Mouse (Mus musculus) c-Kit-positive CD71-positive TER-119-negative erythroid progenitor cells, embryonic 14.5 days (primary cell): ENCODE data around the gene Zfp280d.
"Not testable (repeated sequence)": the region's sequence is repeated elsewhere in the genome, so short reads cannot be mapped to it uniquely, and the experiment has no call there.

Experiments
- DNase-seq: peaks from one replicate; pipeline ENCODE4 v3.0.0-alpha.2; 2013; ENCODE audit warnings: low read depth

Zfp280d gene

GRCm38 (mm10) chr9:72374074-72374473 is 99.4 kb downstream of the Zfp280d start:
- no peak for DNase-seq

GRCm38 (mm10) chr9:72374996-72375395 is 100.3 kb downstream of the Zfp280d start:
- DNase-seq, result no peak

GRCm38 (mm10) chr9:72375639-72376038 is 101.0 kb downstream of the Zfp280d start:
- DNase-seq, result no peak

GRCm38 (mm10) chr9:72385786-72386185 is 111.1 kb downstream of the Zfp280d start:
- no peak for DNase-seq

- DNase-seq, result no peak
Observed at GRCm38 (mm10) chr9:72388934-72389333, 114.3 kb downstream of the Zfp280d start.

GRCm38 (mm10) chr9:72389431-72390002 is 114.9 kb downstream of the Zfp280d start:
- DNase-seq, result no peak

GRCm38 (mm10) chr9:72390321-72391077 is 115.8 kb downstream of the Zfp280d start:
- no peak for DNase-seq

- no peak for DNase-seq
Observed at GRCm38 (mm10) chr9:72392686-72393085, 118.0 kb downstream of the Zfp280d start.

GRCm38 (mm10) chr9:72393238-72393637 is 118.6 kb downstream of the Zfp280d start:
- no peak for DNase-seq

- no peak for DNase-seq
Observed at GRCm38 (mm10) chr9:72393869-72394341, 119.2 kb downstream of the Zfp280d start.

- no peak for DNase-seq
Observed at GRCm38 (mm10) chr9:72400121-72400520, 125.5 kb downstream of the Zfp280d start.

- not testable (repeated sequence) for DNase-seq
Observed at GRCm38 (mm10) chr9:72401769-72402168, 127.1 kb downstream of the Zfp280d start.

GRCm38 (mm10) chr9:72403421-72403820 is 128.8 kb downstream of the Zfp280d start:
- no peak for DNase-seq

- DNase-seq, result no peak
Observed at GRCm38 (mm10) chr9:72404446-72404845, 129.8 kb downstream of the Zfp280d start.

GRCm38 (mm10) chr9:72404934-72405333 is 130.3 kb downstream of the Zfp280d start:
- no peak for DNase-seq

GRCm38 (mm10) chr9:72405882-72406638 is 131.4 kb downstream of the Zfp280d start:
- no peak for DNase-seq

- peak; percentile 85 for DNase-seq
Observed at GRCm38 (mm10) chr9:72408131-72408586, 133.5 kb downstream of the Zfp280d start.

- DNase-seq, result peak; percentile 94
Observed at GRCm38 (mm10) chr9:72409381-72410225, 134.9 kb downstream of the Zfp280d start.

GRCm38 (mm10) chr9:72411746-72412145 is 137.1 kb downstream of the Zfp280d start:
- no peak for DNase-seq
